Mouse (Mus musculus): ENCODE results near the gene Krt26. TPM values are rescaled to one million over a fixed set of nuclear protein-coding genes. Genes with fewer than 3 reads are reported as not detected.
A peak's percentile ranks its signal among the peaks of the same experiment; 100 is the strongest.

Krt26 gene
- total RNA-seq (2021): not detected
- long read RNA-seq, experiment 1: 0 reads
- long read RNA-seq, experiment 2: 0 reads

GRCm38 (mm10) chr11:99337866-99338265, at the start of gene Krt26:
TSS of gene Krt26 (minus strand) at chr11:99337966.
- DNase-seq: no peak

- DNase-seq: peak; percentile 90 to 95
These were observed 48.3 kb upstream of the Krt26 start for GRCm38 (mm10) chr11:99385813-99386721.

- DNase-seq: peak; percentile 61 to 87
These were observed 41.8 kb upstream of the Krt26 start for GRCm38 (mm10) chr11:99379568-99379967.

DNA sequence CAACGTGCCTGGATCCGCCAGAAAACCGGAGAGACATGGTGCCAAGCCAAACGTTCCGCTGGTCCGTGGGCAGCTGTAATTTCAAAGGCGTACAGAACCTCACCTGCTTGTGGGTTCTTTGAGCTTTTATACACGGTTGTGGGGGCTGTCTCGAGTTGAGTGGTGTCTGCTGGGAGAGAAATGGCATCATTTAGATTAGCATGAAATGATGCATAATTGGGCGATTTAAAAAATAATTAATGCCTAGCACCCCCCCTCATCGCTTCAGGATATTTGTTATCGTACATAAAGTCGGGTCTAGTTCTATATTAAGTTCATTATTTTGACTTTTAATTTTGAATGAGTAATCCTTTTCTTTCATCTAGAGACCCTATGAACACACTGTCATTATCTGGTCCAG, 37.0 kb upstream of the Krt26 start, which contains the start of gene Krt28:
Gene Krt28 (minus strand): TSS at position 101 of the 400 bp plus-strand sequence.
- no peak for DNase-seq

DNA sequence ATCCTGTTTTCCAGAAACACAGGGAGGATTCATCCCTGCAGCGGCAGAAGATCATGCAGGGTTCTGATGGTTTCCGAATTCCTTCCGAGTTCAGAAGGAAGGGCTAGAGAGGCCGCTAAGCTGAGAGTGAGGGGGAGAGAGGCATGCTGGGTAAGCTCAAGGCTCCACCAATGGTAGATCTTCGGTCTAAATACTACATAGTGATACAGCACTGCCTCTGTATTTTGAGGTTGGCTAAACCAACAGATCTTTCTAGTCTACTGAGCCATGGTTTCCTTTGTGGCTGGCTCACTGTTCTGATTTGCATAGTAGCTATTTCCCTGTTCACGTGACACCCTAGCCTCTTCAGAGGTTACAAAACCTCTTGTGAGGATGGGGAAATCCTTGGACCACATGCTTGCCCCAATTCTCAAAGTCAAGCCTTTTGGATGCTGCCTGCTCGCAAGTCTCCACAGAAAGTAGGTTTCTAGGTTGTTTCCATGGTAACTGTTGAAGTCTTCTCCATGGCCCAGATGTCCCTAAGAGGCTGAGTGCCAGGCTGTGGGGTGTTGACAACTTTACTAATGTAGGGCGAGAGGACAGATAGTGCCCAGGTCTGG, 32.2 kb upstream of the Krt26 start:
- DNase-seq: no peak

DNA sequence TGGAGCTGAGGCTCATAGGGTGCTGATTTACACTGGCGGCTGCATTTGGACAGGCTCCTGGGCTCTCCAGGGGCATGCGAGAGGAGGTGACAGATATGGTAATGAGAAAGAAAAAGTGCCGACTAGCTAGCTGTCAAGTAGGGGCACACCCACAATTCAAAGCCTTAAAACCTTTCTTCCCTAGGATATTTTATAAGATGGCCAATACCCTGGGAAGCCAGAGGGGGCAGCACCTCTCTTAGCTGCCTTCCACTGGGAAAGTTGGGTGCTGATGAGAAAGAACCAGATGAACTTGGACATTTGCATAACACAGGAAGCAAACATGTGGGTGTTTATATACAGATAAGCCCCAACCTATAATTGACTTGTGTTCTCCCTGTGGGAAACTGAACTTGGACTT, 31.5 kb upstream of the Krt26 start:
- no peak for DNase-seq

DNA sequence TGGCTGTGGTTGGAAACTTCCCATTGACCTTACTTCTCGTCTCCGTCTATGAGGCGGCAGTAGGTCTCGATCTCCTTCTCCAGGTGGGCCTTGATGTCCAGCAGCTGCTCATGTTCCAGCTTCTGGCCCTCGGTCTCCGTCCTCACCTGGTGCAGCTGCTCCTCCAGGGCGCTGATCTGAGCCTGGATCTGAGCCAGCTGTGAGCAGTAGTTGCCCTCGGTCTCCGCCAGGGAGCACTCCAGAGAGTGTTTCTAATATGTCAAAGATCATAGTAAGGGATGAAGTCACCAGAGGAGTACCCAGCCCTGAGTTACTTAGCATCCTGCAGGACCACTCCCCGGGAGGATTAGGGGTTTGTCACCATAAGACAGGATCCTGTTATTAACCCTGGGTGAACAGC, 29.0 kb upstream of the Krt26 start:
- no peak for DNase-seq

DNA sequence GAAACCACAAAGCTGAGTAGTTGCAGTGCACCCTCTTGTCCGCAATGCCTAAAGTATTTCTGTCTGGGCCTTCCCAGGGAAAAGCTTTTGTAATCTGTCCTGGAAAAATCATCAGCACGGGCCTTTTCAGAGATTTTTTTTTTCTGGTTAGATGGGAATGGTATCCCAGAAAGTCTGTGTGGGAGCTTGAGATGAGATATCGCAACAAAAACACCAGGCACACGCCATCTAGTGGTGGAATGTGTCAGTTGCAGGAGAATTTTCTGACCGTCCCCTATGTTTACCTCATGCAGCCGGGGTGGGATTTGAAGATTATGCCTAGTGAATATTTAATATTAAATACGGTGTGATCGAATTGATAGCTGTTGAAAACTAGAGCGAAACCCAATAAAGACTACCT, 26.6 kb upstream of the Krt26 start:
- DNase-seq: peak in 1 of 2 experiments; percentile 15

DNA sequence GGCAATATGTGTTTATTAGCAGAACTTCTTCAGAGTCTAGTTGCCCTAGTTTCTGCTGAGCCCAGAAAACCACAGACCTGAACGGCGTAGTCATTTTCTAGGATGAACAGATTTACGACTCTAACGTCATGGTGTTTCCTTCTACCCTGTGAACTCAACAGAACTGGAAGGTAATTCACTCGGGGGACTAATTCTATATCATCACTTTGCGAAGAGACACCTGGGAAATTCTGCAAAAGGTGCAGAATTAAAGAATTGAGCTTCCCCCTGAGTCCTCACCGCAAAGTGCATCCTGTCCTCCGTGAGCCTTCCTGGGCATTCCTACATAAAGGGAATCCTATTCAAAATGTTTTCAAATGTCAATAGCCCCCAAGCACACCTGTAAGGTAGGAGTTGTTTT, 23.7 kb upstream of the Krt26 start:
- DNase-seq: no peak

DNA sequence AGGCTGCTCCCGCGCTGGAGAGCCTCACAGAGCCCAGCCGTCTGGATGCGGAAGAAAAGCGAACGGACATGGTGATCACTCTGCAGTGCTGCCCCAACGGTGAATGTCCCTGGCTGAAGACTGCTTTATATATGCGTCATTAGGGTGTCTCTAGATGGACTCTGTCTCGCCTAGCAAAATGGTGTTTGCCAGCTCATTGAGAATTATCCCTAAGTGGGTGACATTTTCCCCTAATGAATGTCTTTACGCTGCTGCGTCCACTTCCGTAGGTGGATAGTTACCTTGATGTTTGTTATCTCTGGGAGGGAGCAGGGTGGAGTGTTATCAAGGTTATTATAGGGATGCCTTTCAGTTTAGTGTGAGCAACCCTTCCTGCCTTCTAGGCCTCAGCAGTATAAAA, 13.2 kb upstream of the Krt26 start, which contains the start of gene Krt27:
Gene Krt27 (minus strand): TSS at position 101 of the 400 bp plus-strand sequence.
- DNase-seq: no peak

- no peak for DNase-seq
These were observed 1.6 kb upstream of the Krt26 start for GRCm38 (mm10) chr11:99339299-99339847.

DNA sequence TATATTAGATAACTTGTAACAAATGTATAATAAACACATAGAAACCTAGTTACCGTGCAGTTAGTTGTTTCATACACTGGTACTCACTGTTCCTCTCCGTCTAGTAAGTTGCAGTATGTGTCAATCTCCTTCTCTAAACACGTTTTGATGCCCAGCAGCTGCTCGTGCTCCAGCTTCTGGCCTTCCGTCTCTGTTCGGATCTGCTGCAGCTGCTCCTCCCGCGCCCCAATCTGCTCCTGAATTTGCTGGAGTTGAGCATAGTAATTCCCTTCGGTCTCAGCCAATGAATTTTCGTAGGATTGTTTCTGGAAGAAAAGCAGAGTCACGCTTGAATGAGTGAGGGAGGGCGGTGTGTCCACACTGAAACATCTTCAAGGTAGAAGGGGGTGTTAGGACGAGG, 4.3 kb downstream of the Krt26 start:
- no peak for DNase-seq

DNA sequence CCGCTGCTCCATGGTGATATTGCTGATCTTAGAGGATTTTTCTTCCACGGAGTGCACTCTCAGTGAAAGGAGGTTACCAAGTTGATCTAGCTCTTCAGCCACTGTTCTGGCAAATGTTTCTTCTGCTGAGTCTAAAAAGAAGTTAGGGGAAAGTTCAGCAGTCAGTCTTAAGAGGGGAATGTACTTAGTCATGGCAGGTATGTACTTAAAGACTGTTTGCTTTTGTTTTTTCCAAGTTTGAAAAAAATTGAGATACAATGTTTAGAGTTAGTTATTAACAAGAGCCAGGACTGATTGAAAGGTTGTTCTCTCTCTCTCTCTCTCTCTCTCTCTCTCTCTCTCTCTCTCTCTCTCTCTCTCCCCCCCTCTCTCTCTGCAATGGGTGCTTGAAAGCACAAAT, 8.1 kb downstream of the Krt26 start:
- DNase-seq: no peak

- no peak for DNase-seq
These were observed 14.9 kb downstream of the Krt26 start, which contains the start of gene Krt25 for GRCm38 (mm10) chr11:99322851-99323250. TSS of gene Krt25 (minus strand) at chr11:99322951.

DNA sequence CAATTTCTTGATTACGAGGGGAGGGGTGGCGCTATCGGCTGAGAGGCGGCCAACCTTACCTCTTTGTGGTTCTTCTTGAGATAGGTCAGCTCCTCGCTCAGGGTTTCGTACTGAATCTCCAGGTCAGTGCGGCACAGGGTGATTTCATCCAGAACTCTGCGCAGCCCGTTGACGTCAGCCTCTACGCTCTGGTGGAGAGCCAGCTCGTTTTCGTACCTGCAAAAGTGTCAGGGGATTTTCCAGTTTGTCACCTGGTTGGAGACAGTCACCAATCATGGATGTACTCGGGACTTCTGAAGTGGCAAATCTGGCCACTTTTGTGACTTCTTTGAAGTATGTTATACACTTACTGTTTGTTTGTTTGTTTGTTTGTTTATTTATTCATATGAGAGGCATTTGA, 16.7 kb downstream of the Krt26 start:
- no peak for DNase-seq

DNA sequence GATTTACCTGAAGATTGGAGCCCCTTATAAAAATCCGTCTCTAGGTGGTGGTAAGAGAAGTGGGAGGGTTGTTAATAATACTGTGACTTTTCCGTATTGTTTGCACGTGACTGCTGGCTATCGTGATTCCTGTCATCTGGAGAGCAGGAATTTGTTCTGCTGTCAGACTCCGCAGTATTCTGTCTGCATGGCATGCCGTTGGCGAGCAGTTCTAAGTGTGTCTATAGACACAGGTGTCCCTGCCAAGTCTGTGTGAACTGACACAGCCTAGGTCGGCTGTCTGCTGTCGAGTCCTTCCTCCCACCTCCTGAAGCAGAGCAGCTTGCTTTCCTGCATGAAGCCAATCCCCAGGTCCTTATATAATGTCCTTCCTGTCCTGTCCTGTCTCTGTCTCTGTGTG, 18.6 kb downstream of the Krt26 start:
- DNase-seq: peak in 1 of 2 experiments; percentile 0

DNA sequence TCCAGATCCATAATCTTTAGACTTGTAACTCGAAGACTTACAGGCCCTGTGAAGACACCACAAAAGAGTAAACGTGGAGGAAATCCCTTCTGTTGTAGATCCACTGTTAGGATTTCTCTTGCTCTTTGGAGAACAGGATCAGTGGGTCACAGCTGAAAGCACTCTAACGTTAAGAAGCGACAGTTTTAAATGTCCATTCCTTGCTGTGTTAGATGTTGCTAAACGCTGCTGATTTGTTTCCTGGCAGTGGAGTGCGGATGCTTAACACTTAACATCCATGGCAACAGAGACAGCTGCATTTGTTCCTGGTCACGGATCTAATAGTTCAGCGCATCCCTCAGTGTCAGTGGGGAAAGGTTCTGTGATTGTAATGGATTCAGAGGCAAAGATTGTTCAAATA, 21.2 kb downstream of the Krt26 start:
- no peak for DNase-seq

DNA sequence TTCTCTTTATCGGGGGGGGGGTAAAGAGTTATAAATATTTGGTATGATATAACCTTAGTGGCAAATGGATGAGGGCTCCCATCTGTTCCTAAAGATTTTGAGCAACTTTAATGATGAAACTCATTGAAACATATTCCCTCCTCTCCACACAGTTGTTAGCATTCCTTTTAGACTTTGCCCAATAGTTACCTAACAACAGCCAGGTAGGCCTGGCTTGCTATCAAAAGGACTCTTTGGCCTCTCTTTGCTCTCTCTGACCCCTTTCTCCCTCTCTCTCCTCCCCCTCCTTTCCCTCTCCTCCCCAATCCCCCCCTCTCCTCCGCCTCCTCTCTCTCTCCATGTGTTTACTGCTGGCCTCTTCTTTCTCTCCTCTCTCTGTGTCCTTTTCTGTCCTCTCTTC, 23.2 kb downstream of the Krt26 start:
- DNase-seq: no peak

GRCm38 (mm10) chr11:99310882-99311281, 26.9 kb downstream of the Krt26 start:
- peak in 1 of 2 experiments; percentile 2 for DNase-seq

GRCm38 (mm10) chr11:99307579-99307978, 30.2 kb downstream of the Krt26 start:
- DNase-seq: peak; percentile 42 to 74

DNA sequence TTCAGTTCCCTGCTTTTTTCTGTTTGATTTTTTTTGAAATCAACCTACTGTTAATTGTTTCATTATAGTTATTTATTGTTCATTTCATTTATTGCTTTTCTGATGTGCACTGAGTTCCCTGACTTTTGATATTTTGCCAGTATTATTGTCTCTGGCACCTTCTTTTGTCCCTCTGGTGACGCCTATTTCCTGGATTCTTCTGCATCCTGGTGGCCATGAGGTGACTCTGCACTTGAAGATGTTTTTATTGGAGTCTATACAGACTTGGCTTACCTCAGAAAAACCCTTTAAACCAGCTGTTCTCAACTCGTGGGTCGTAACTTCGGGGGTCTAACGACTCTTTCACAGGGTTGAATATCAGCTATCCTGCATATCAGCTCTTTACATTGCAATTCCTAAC, 42.7 kb downstream of the Krt26 start:
- DNase-seq: no peak

GRCm38 (mm10) chr11:99292846-99293245, 44.9 kb downstream of the Krt26 start:
- DNase-seq: peak; percentile 31 to 47

- no peak for DNase-seq
These were observed 52.9 kb downstream of the Krt26 start, which contains the start of gene Krt24 for GRCm38 (mm10) chr11:99284833-99285312. TSS of gene Krt24 (minus strand) at chr11:99285262.
